Mouse (Mus musculus) stomach, postnatal 0 days (tissue): ENCODE data around the gene Aym1.

Source experiments
- CTCF ChIP-seq: IDR thresholded peaks from 2 replicates; pipeline ENCODE4 v1.5.1; 2016; ENCODE audit warnings: antibody characterized with exemption, low read depth, mild to moderate bottlenecking, moderate library complexity
- EP300 ChIP-seq: optimal IDR thresholded peaks from 2 replicates; pipeline ENCODE3; 2016; ENCODE audit warnings: antibody characterized with exemption

DNA sequence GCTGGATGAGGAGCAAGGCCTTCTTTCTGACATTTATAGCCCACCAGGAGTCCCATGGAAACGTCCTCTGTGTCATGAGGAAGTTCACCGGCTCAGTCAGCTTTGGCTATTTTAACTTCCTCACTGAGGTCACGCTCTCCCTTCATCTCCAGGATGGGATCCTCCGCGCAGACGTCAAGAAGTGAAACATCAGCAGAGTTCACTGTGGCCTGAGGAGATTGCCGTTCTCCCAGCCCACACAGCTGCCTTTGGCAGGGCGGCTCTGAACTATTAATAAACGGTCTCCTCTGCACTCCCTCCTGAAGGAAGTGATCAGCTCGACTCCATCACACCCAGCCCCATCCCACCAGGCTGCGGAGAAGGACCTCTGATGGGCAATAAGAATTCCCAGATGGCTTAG is 45.6 kb downstream of the Aym1 start:
- TF ChIP-seq CTCF (no peak), EP300 (no peak)
